Mouse (Mus musculus): ENCODE results near the gene Kbtbd6.

DNA sequence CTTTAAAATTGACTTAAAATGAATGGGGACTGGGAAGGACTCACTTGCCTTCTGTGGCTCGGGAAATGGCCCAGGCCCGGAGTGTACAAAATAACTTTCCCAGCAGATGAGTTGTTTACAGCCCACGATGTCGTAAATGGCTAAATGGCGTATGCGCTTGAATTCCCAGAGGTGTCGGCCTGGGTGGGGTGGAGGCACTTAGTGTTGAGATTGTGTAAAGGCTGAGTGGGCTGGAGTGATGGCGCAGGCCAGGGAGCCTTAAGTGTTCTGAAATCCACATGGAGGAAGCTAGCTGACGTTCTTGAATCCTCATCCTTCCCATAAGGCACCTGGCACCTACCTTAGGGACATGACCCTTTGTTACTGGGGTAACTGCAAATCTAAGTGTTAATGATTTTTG lies 36.9 kb downstream of the Kbtbd6 start:
- peak; percentile 51 for TF ChIP-seq EP300 (IDR thresholded peaks at IDR 0.05)
- no peak for TF ChIP-seq CTCF (IDR thresholded peaks at IDR 0.05)
